Mouse (Mus musculus) CH12.LX (cell line): ENCODE measurements at regions not wholly inside any gene's neighbourhood (a gene's known extent, or its start where the extent isn't known, plus 50 kb on each side); places are given as distances from the start of the nearest gene placed in this dataset.

ENCODE experiments used
- DNase-seq: peaks from one replicate; pipeline ENCODE4 v3.0.0-alpha.2; 2013; ENCODE audit errors: extremely low read depth
- H3K27ac ChIP-seq: 2 replicates; pipeline ENCODE4 v1.5.1; 2012; ENCODE audit warnings: low read depth, mild to moderate bottlenecking, control low read depth, moderate library complexity; ENCODE audit not compliant: insufficient read depth
- H3K27me3 ChIP-seq: replicated peaks from 2 replicates; pipeline ENCODE3; 2012; ENCODE audit warnings: inconsistent platforms
- H3K36me3 ChIP-seq, 2 experiments: replicated peaks in 1 of 2; 2 replicates each; pipeline versions ENCODE3 to v1.6.1; 2012; ENCODE audit warnings: inconsistent platforms in 1 of 2, low read length in 1 of 2, mild to moderate bottlenecking in 1 of 2, mixed read lengths in 1 of 2, moderate library complexity in 1 of 2; ENCODE audit not compliant: control insufficient read depth in 1 of 2, insufficient read depth in 1 of 2
- H3K4me1 ChIP-seq, 2 experiments: 2 replicates each; pipeline ENCODE4 v1.6.1; 2012; ENCODE audit warnings: inconsistent platforms in 1 of 2, moderate library complexity in 1 of 2; ENCODE audit not compliant: insufficient read depth in 2 of 2, control insufficient read depth in 1 of 2
- H3K4me2 ChIP-seq: 2 replicates; pipeline ENCODE4 v1.6.1; 2012; ENCODE audit warnings: low read depth, mild to moderate bottlenecking, control low read depth; ENCODE audit not compliant: poor library complexity, insufficient read depth, severe bottlenecking
- H3K4me3 ChIP-seq, 3 experiments: fragments of 150-350 bp in 1 of 3; sonication (generic) in 1 of 3; replicated peaks in 1 of 3; 2 replicates each; pipeline versions ENCODE3 to v1.5.1; 2011 to 2012; ENCODE audit warnings: low read depth in 2 of 3, low read length in 2 of 3, mild to moderate bottlenecking in 2 of 3, moderate library complexity in 2 of 3, control low read depth in 1 of 3, improper control_type of control experiment in 1 of 3, inconsistent platforms in 1 of 3, mixed read lengths in 1 of 3; ENCODE audit not compliant: poor library complexity in 1 of 3
- H3K79me2 ChIP-seq: replicated peaks from 2 replicates; pipeline ENCODE4 v1.6.1; 2012; ENCODE audit warnings: mild to moderate bottlenecking, moderate library complexity; ENCODE audit not compliant: control insufficient read depth, poor library complexity, insufficient read depth, severe bottlenecking; ENCODE audit errors: extremely low read depth
- H3K9ac ChIP-seq: 2 replicates; pipeline ENCODE4 v1.6.1; 2012; ENCODE audit warnings: low read depth, mild to moderate bottlenecking, control low read depth, moderate library complexity; ENCODE audit not compliant: insufficient read depth
- H3K9me3 ChIP-seq: replicated peaks from 2 replicates; pipeline ENCODE3; 2012; ENCODE audit warnings: low read length, inconsistent platforms, mixed read lengths
- BHLHE40 ChIP-seq: IDR thresholded peaks from 2 replicates; pipeline ENCODE4 v1.6.1; 2011; ENCODE audit warnings: mild to moderate bottlenecking, low read depth, low read length, improper control_type of control experiment
- CHD1 ChIP-seq: IDR thresholded peaks from 2 replicates; pipeline ENCODE4 v1.6.1; 2012; ENCODE audit warnings: low read depth, low read length, improper control_type of control experiment, inconsistent platforms
- CHD2 ChIP-seq: IDR thresholded peaks from 2 replicates; pipeline ENCODE4 v1.6.1; 2011; ENCODE audit warnings: low read length, improper control_type of control experiment
- CTCF ChIP-seq, 2 experiments: IDR thresholded peaks in 1 of 2; conservative IDR thresholded peaks in 1 of 2; 2 replicates each; pipeline ENCODE4 v1.5.1; 2011 to 2012; ENCODE audit warnings: low read depth in 2 of 2, low read length in 2 of 2, improper control_type of control experiment in 1 of 2, inconsistent platforms in 1 of 2, mild to moderate bottlenecking in 1 of 2, moderate library complexity in 1 of 2
- E2F4 ChIP-seq: IDR thresholded peaks from 2 replicates; pipeline ENCODE4 v1.6.1; 2011; ENCODE audit warnings: low read depth, low read length, improper control_type of control experiment; ENCODE audit not compliant: insufficient replicate concordance
- ELF1 ChIP-seq: IDR thresholded peaks from 2 replicates; pipeline ENCODE4 v1.6.1; 2014; ENCODE audit warnings: low read depth, mild to moderate bottlenecking, inconsistent platforms, low read length, improper control_type of control experiment
- ETS1 ChIP-seq: conservative IDR thresholded peaks from 2 replicates; pipeline ENCODE4 v1.6.1; 2012; ENCODE audit warnings: low read depth, mild to moderate bottlenecking, inconsistent platforms, low read length, improper control_type of control experiment, moderate library complexity
- HCFC1 ChIP-seq: IDR thresholded peaks from 2 replicates; pipeline ENCODE4 v1.6.1; 2012; ENCODE audit warnings: low read depth, mild to moderate bottlenecking, inconsistent platforms, low read length, improper control_type of control experiment
- IRF4 ChIP-seq: IDR thresholded peaks from 2 replicates; pipeline ENCODE4 v1.6.1; 2014; ENCODE audit warnings: low read depth, mild to moderate bottlenecking, inconsistent platforms, low read length, improper control_type of control experiment
- JUN ChIP-seq: IDR thresholded peaks from 2 replicates; pipeline ENCODE4 v1.6.1; 2011; ENCODE audit warnings: low read depth, mild to moderate bottlenecking, low read length, improper control_type of control experiment, moderate library complexity; ENCODE audit not compliant: insufficient read depth
- KAT2A ChIP-seq: IDR thresholded peaks from 2 replicates; pipeline ENCODE4 v1.6.1; 2012; ENCODE audit warnings: low read length, improper control_type of control experiment, inconsistent platforms; ENCODE audit not compliant: insufficient replicate concordance
- MAFK ChIP-seq: IDR thresholded peaks from 2 replicates; pipeline ENCODE4 v1.6.1; 2011; ENCODE audit warnings: low read length, improper control_type of control experiment; ENCODE audit not compliant: insufficient replicate concordance
- MAX ChIP-seq: IDR thresholded peaks from 2 replicates; pipeline ENCODE4 v1.6.1; 2011; ENCODE audit warnings: low read length, improper control_type of control experiment
- MAZ ChIP-seq: IDR thresholded peaks from 2 replicates; pipeline ENCODE4 v1.6.1; 2012; ENCODE audit warnings: low read depth, mild to moderate bottlenecking, inconsistent platforms, low read length, improper control_type of control experiment, moderate library complexity
- MEF2A ChIP-seq: IDR thresholded peaks from 2 replicates; pipeline ENCODE4 v1.6.1; 2014; ENCODE audit warnings: low read depth, mild to moderate bottlenecking, inconsistent platforms, low read length, improper control_type of control experiment, borderline replicate concordance
- MXI1 ChIP-seq: IDR thresholded peaks from 2 replicates; pipeline ENCODE4 v1.6.1; 2011; ENCODE audit warnings: mild to moderate bottlenecking, low read depth, low read length, improper control_type of control experiment
- MYC ChIP-seq: IDR thresholded peaks from 2 replicates; pipeline ENCODE4 v1.6.1; 2011; ENCODE audit warnings: low read depth, mild to moderate bottlenecking, improper control_type of control experiment, low read length
- PAX5 ChIP-seq: IDR thresholded peaks from 2 replicates; pipeline ENCODE4 v1.6.1; 2012; ENCODE audit warnings: low read length, inconsistent platforms, mixed read lengths
- POLR2A ChIP-seq: IDR thresholded peaks from 2 replicates; pipeline ENCODE4 v1.6.1; 2011; ENCODE audit warnings: low read depth, mild to moderate bottlenecking, improper control_type of control experiment, low read length
- POLR2AphosphoS2 ChIP-seq: IDR thresholded peaks from 2 replicates; pipeline ENCODE4 v1.6.1; 2011; ENCODE audit warnings: low read depth, low read length, improper control_type of control experiment
- RAD21 ChIP-seq: IDR thresholded peaks from 2 replicates; pipeline ENCODE4 v1.6.1; 2011; ENCODE audit warnings: low read depth, mild to moderate bottlenecking, low read length, improper control_type of control experiment, moderate library complexity
- RCOR1 ChIP-seq: conservative IDR thresholded peaks from 2 replicates; pipeline ENCODE4 v1.6.1; 2012; ENCODE audit warnings: low read depth, mild to moderate bottlenecking, inconsistent platforms, low read length, improper control_type of control experiment
- UBTF ChIP-seq: IDR thresholded peaks from 2 replicates; pipeline ENCODE4 v1.6.1; 2012; ENCODE audit warnings: low read depth, mild to moderate bottlenecking, inconsistent platforms, low read length, improper control_type of control experiment, moderate library complexity
- USF1 ChIP-seq: IDR thresholded peaks from 2 replicates; pipeline ENCODE4 v1.6.1; 2014; ENCODE audit warnings: low read depth, mild to moderate bottlenecking, inconsistent platforms, low read length, improper control_type of control experiment
- USF2 ChIP-seq: conservative IDR thresholded peaks from 2 replicates; pipeline ENCODE4 v1.6.1; 2011; ENCODE audit warnings: low read depth, low read length, improper control_type of control experiment
- ZKSCAN1 ChIP-seq: IDR thresholded peaks from 2 replicates; pipeline ENCODE4 v1.6.1; 2012; ENCODE audit warnings: low read depth, inconsistent platforms, low read length, improper control_type of control experiment, borderline replicate concordance
- ZMIZ1 ChIP-seq: IDR thresholded peaks from 2 replicates; pipeline ENCODE4 v1.6.1; 2012; ENCODE audit warnings: low read depth, mild to moderate bottlenecking, inconsistent platforms, low read length, improper control_type of control experiment
- dilution Hi-C: fragments of 300-500 bp; cut with MboI; formaldehyde crosslinking; loops from 2 replicates; pipeline ENCODE4 v1.14.3; 2020; ENCODE audit warnings: low sequenced_read_pairs; ENCODE audit not compliant: extremely low pct_unique_long_range_greater_than_20kb, extremely low pct_ligation_motif_present
- in situ Hi-C: fragments of 300-500 bp; cut with MboI; formaldehyde crosslinking; loops from 3 replicates; pipeline ENCODE4 v1.14.3; 2019; ENCODE audit warnings: low sequenced_read_pairs, low pct_ligation_motif_present, low pct_unique_long_range_greater_than_20kb, mixed read lengths

GRCm38 (mm10) chr6:14407754-14408153 lies 347.3 kb downstream of the Ppp1r3a start:
- no peak for DNase-seq
- Histone ChIP-seq H3K4me1 (peaks cover 0 to 4% of the 10 kb centered on the region in 2 experiments; a peak in 1 of 4 replicates), H3K79me2 (no peaks in the 10 kb centered on the region), H3K27ac (no peak overlapping the region), H3K4me2 (no peak overlapping the region), H3K36me3 (no peaks in the 10 kb centered on the region), H3K9me3 (no peaks in the 10 kb centered on the region)
- in situ Hi-C loops (no loop called here), dilution Hi-C loops (no loop called here)
- no peak for TF ChIP-seq JUN
- no peak for TF ChIP-seq RCOR1
- no peak for TF ChIP-seq MAFK
- no peak for TF ChIP-seq E2F4
- no peak for TF ChIP-seq UBTF
- no peak for TF ChIP-seq HCFC1
- no peak for TF ChIP-seq USF2
- no peak for TF ChIP-seq RAD21
- TF ChIP-seq ZMIZ1 = no peak
- TF ChIP-seq ETS1 = no peak
- TF ChIP-seq CTCF (conservative IDR thresholded peaks at IDR 0.05 in 1 of 2, IDR thresholded peaks at IDR 0.05 in 1 of 2; ENCODE audit: low read depth in 2 of 2, low read length in 2 of 2) = no peak
- no peak for TF ChIP-seq PAX5
- no peak for TF ChIP-seq BHLHE40
- no peak for TF ChIP-seq POLR2A
- TF ChIP-seq CHD1 = no peak
- TF ChIP-seq MXI1 = no peak
- TF ChIP-seq MAX = no peak
- TF ChIP-seq CHD2 = no peak
- no peak for TF ChIP-seq USF1
- TF ChIP-seq, all 38 proteins: peak for 0
- H3K9ac ChIP-seq = no peak overlapping the region
- H3K4me3 ChIP-seq = no peak overlapping the region
- no peaks in the 10 kb centered on the region for H3K27me3 ChIP-seq

DNA sequence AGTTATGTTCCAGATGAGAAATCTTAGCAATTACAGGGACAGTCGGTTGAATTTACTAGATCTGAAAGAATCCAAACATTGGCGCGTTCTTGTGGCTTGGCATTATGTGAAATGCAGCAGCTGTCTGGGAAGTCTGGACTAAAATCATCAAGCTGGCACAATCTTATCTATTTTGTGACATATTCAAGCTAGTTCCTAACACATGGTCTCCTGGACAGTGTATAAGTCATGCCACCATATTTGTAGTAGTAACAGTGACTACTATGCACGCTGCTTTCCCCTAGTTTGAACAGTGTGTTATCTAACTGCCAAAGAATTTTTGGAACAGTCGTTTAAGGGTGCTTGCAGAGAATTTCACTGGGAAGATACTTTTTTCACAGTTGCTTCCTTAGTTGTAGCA lies 396.8 kb downstream of the Ppp1r3a start:
- in situ Hi-C loops = no loop called here

More for the DNA sequence above, 396.8 kb downstream of the Ppp1r3a start:
- Histone ChIP-seq H3K79me2 (no peaks in the 10 kb centered on the region), H3K36me3 (no peaks in the 10 kb centered on the region), H3K27me3 (no peaks in the 10 kb centered on the region), H3K27ac (no peak overlapping the region), H3K4me2 (no peak overlapping the region), H3K4me3 (no peak overlapping the region), H3K9me3 (no peaks in the 10 kb centered on the region), H3K9ac (no peak overlapping the region), H3K4me1 (no peaks in the 10 kb centered on the region)
- dilution Hi-C loops = no loop called here
- DNase-seq = no peak
- TF ChIP-seq BHLHE40 = no peak
- no peak for TF ChIP-seq MEF2A
- TF ChIP-seq E2F4 = no peak
- no peak for TF ChIP-seq RAD21
- TF ChIP-seq MYC = no peak
- TF ChIP-seq ZKSCAN1 = no peak
- no peak for TF ChIP-seq CHD2
- TF ChIP-seq POLR2AphosphoS2 = no peak
- TF ChIP-seq PAX5 = no peak
- no peak for TF ChIP-seq POLR2A
- no peak for TF ChIP-seq ELF1
- TF ChIP-seq KAT2A = no peak
- no peak for TF ChIP-seq UBTF
- TF ChIP-seq IRF4 = no peak
- TF ChIP-seq MAZ = no peak
- no peak for TF ChIP-seq RCOR1
- TF ChIP-seq JUN = no peak
- TF ChIP-seq ZMIZ1 = no peak
- no peak for TF ChIP-seq MXI1
